Mouse (Mus musculus) liver, embryonic 11.5 days (tissue): ENCODE measurements around the gene Wdr4. TPM values are rescaled to one million over a fixed set of nuclear protein-coding genes. Genes with fewer than 3 reads are reported as not detected.

Experiments used
- ATAC-seq: fragments of 200-750 bp; cut with Nextera tagmentation; replicated peaks from 2 replicates; pipeline ENCODE4 v1.8.0; 2017; ENCODE audit warnings: moderate number of reproducible peaks, mild to moderate bottlenecking, moderate TSS enrichment, moderate library complexity; ENCODE audit not compliant: low FRiP score
- DNase-seq: peaks from one replicate; pipeline ENCODE4 v3.0.0-alpha.2; 2017; ENCODE audit warnings: low spot score
- H3K27ac ChIP-seq: fragments of 300-500 bp; sonication (generic); 2 replicates; pipeline ENCODE4 v1.5.1; 2014; ENCODE audit warnings: mild to moderate bottlenecking, low read depth, low read length, control low read depth
- H3K27me3 ChIP-seq: fragments of 300-500 bp; sonication (generic); replicated peaks from 2 replicates; pipeline ENCODE4 v1.6.1; 2014; ENCODE audit warnings: low read length, mixed read lengths; ENCODE audit not compliant: control insufficient read depth, insufficient read depth
- H3K36me3 ChIP-seq: fragments of 300-500 bp; sonication (generic); 2 replicates; pipeline ENCODE4 v1.6.1; 2014; ENCODE audit warnings: mild to moderate bottlenecking, low read length, moderate library complexity, mixed read lengths; ENCODE audit not compliant: control insufficient read depth, insufficient read depth
- H3K4me1 ChIP-seq: fragments of 300-500 bp; sonication (generic); replicated peaks from 2 replicates; pipeline ENCODE4 v1.6.1; 2014; ENCODE audit warnings: low read length, mixed read lengths; ENCODE audit not compliant: control insufficient read depth, insufficient read depth
- H3K4me2 ChIP-seq: fragments of 300-500 bp; sonication (generic); 2 replicates; pipeline ENCODE4 v1.6.1; 2014; ENCODE audit warnings: mild to moderate bottlenecking, control low read depth, moderate library complexity
- H3K4me3 ChIP-seq: fragments of 300-500 bp; sonication (generic); 2 replicates; pipeline ENCODE4 v1.5.1; 2014; ENCODE audit warnings: low read depth, low read length, control low read depth
- H3K9ac ChIP-seq: fragments of 300-500 bp; sonication (generic); 2 replicates; pipeline ENCODE4 v1.6.1; 2014; ENCODE audit warnings: low read depth, low read length, control low read depth
- H3K9me3 ChIP-seq: fragments of 300-500 bp; sonication (generic); 2 replicates; pipeline ENCODE4 v1.6.1; 2016; ENCODE audit warnings: low read length, inconsistent platforms, mixed read lengths; ENCODE audit not compliant: control insufficient read depth
- WGBS: fragments of 180-500 bp; shearing (Covaris S2); extraction: QIAGEN DNeasy Blood & Tissue Kit; methylation state at CpG from one replicate; pipeline ENCODE4 v1.1.7; 2014; 5-methylcytosine and 5-hydroxymethylcytosine counted together
- polyA plus RNA-seq: library from polyadenylated mRNA; unstranded; fragments of >200 nt; fragmentation: Nextera tagmentation; extraction: Ambion mirVana; gene quantifications from 2 replicates; pipeline ENCODE4 v1.2.1, GENCODE M21; 2014

Gene Wdr4
- polyA plus RNA-seq, 1 experiment from 2014 or later: 65.1 TPM

- Histone ChIP-seq H3K4me2 (peak overlapping the region; percentile 88), H3K9ac (no peak overlapping the region), H3K4me1 (peaks cover 7% of the 10 kb centered on the region), H3K36me3 (peaks cover 30% of the 10 kb centered on the region), H3K4me3 (peak overlapping the region; percentile 94), H3K9me3 (no peaks in the 10 kb centered on the region), H3K27me3 (no peaks in the 10 kb centered on the region), H3K27ac (no peak overlapping the region)
- ATAC-seq (no peak), DNase-seq (no peak)
- 86% methylated on average over 6 of the region's 6 CpGs for WGBS
Observed at GRCm38 (mm10) chr17:31510944-31511343, 8.8 kb downstream of the Wdr4 start.

- no peak overlapping the region for H3K9ac ChIP-seq
- no peak for ATAC-seq
- H3K36me3 ChIP-seq: peaks cover 52% of the 10 kb centered on the region
- 92% methylated on average over 7 of the region's 7 CpGs for WGBS
- no peak overlapping the region for H3K27ac ChIP-seq
- no peak overlapping the region for H3K4me3 ChIP-seq
- no peak overlapping the region for H3K4me2 ChIP-seq
- no peak for DNase-seq
- no peaks in the 10 kb centered on the region for H3K27me3 ChIP-seq
- no peaks in the 10 kb centered on the region for H3K9me3 ChIP-seq
- peaks cover 17% of the 10 kb centered on the region for H3K4me1 ChIP-seq
Observed at GRCm38 (mm10) chr17:31506282-31506681, 13.5 kb downstream of the Wdr4 start.

GRCm38 (mm10) chr17:31505013-31505412 is 14.8 kb downstream of the Wdr4 start:
- Histone ChIP-seq H3K4me1 (peaks cover 15% of the 10 kb centered on the region), H3K36me3 (peaks cover 61% of the 10 kb centered on the region), H3K4me3 (no peak overlapping the region), H3K9ac (no peak overlapping the region), H3K27me3 (no peaks in the 10 kb centered on the region), H3K27ac (no peak overlapping the region), H3K4me2 (no peak overlapping the region), H3K9me3 (no peaks in the 10 kb centered on the region)
- DNase-seq (no peak), ATAC-seq (no peak)
- WGBS: 87% methylated on average over 5 of the region's 5 CpGs

GRCm38 (mm10) chr17:31503936-31504335 is 15.8 kb downstream of the Wdr4 start:
- no peak overlapping the region for H3K4me2 ChIP-seq
- no peaks in the 10 kb centered on the region for H3K27me3 ChIP-seq
- WGBS: 89% methylated on average over 2 of the region's 2 CpGs
- peaks cover 54% of the 10 kb centered on the region for H3K36me3 ChIP-seq
- H3K4me3 ChIP-seq: no peak overlapping the region
- no peak overlapping the region for H3K9ac ChIP-seq
- ATAC-seq (no peak), DNase-seq (no peak)
- H3K9me3 ChIP-seq: no peaks in the 10 kb centered on the region
- H3K4me1 ChIP-seq: peaks cover 15% of the 10 kb centered on the region
- H3K27ac ChIP-seq: no peak overlapping the region

- 90% methylated on average over 12 of the region's 12 CpGs for WGBS
- H3K4me1 ChIP-seq: peaks cover 15% of the 10 kb centered on the region
- H3K4me3 ChIP-seq: no peak overlapping the region
- ATAC-seq (no peak), DNase-seq (no peak)
- H3K27me3 ChIP-seq: no peaks in the 10 kb centered on the region
- peaks cover 54% of the 10 kb centered on the region for H3K36me3 ChIP-seq
- H3K4me2 ChIP-seq: no peak overlapping the region
- no peak overlapping the region for H3K27ac ChIP-seq
- no peaks in the 10 kb centered on the region for H3K9me3 ChIP-seq
- H3K9ac ChIP-seq: no peak overlapping the region
Observed at GRCm38 (mm10) chr17:31503337-31503736, 16.4 kb downstream of the Wdr4 start.

- ATAC-seq: peak; percentile 95
- H3K27ac ChIP-seq: no peak overlapping the region
- DNase-seq: no peak
- H3K4me2 ChIP-seq: peak overlapping the region; percentile 29; the same call in 1 of the 2 replicates
- peaks cover 15% of the 10 kb centered on the region for H3K4me1 ChIP-seq
- H3K27me3 ChIP-seq: no peaks in the 10 kb centered on the region
- H3K9ac ChIP-seq: no peak overlapping the region
- no peak overlapping the region for H3K4me3 ChIP-seq
- peaks cover 56% of the 10 kb centered on the region for H3K36me3 ChIP-seq
- 57% methylated on average over 12 of the region's 12 CpGs for WGBS
- no peaks in the 10 kb centered on the region for H3K9me3 ChIP-seq
Observed at GRCm38 (mm10) chr17:31502261-31502927, 17.4 kb downstream of the Wdr4 start.

- Histone ChIP-seq H3K27ac (no peak overlapping the region), H3K4me1 (peaks cover 15% of the 10 kb centered on the region), H3K4me2 (no peak overlapping the region), H3K27me3 (no peaks in the 10 kb centered on the region), H3K4me3 (no peak overlapping the region), H3K9ac (no peak overlapping the region), H3K36me3 (peaks cover 60% of the 10 kb centered on the region), H3K9me3 (no peaks in the 10 kb centered on the region)
- ATAC-seq: no peak
- WGBS: 91% methylated on average over 3 of the region's 3 CpGs
- DNase-seq: no peak
Observed at GRCm38 (mm10) chr17:31500908-31501307, 18.9 kb downstream of the Wdr4 start.

GRCm38 (mm10) chr17:31500416-31500815 is 19.4 kb downstream of the Wdr4 start:
- Histone ChIP-seq H3K27ac (no peak overlapping the region), H3K4me1 (peaks cover 15% of the 10 kb centered on the region), H3K36me3 (peaks cover 62% of the 10 kb centered on the region), H3K4me2 (no peak overlapping the region), H3K4me3 (no peak overlapping the region), H3K9ac (no peak overlapping the region), H3K9me3 (no peaks in the 10 kb centered on the region), H3K27me3 (no peaks in the 10 kb centered on the region)
- DNase-seq (no peak), ATAC-seq (no peak)
- 95% methylated on average over 8 of the region's 8 CpGs for WGBS

GRCm38 (mm10) chr17:31499725-31500124 is 20.1 kb downstream of the Wdr4 start:
- DNase-seq: no peak
- Histone ChIP-seq H3K4me3 (no peak overlapping the region), H3K27me3 (no peaks in the 10 kb centered on the region), H3K27ac (no peak overlapping the region), H3K36me3 (peaks cover 57% of the 10 kb centered on the region), H3K4me2 (no peak overlapping the region), H3K9me3 (no peaks in the 10 kb centered on the region), H3K9ac (no peak overlapping the region), H3K4me1 (peaks cover 13% of the 10 kb centered on the region)
- no peak for ATAC-seq
- WGBS: 95% methylated on average over 12 of the region's 12 CpGs
